25 mouse cellular contexts compared by ENCODE assay signal in genomic region chr4:103929631-103930030, GRCm38 (mm10).
A peak's percentile ranks its signal among the peaks of the same experiment; 100 is the strongest.
DNase-seq lines count a peak whose midpoint lies in the region; ATAC-seq lines count a peak whose summit lies in the region.
"Had no signal": no experiment of that assay in that cellular context is flagged by ENCODE, and none has a peak within 500 bp of the region (broad histone marks: within the 10 kb centered on the region; RNA-seq: fewer than 3 reads in every experiment).

No protein-coding gene starts in this region.

- no peak overlapping the region for H3K4me3 ChIP-seq in hindbrain, embryonic 13.5 days
- no peak overlapping the region for H3K4me3 ChIP-seq in hindbrain, embryonic 16.5 days (ENCODE audit: low read length)
- no peak overlapping the region for H3K4me3 ChIP-seq in forebrain, embryonic 14.5 days (ENCODE audit: low read depth, low read length)
- H3K4me3 ChIP-seq: hindbrain, embryonic 15.5 days; intestine, embryonic 15.5 days; liver, embryonic 13.5 days; midbrain, embryonic 12.5 days; neural tube, embryonic 15.5 days had no signal

- H3K4me2 ChIP-seq in hindbrain, embryonic 13.5 days: no peak overlapping the region
- no peak overlapping the region for H3K4me2 ChIP-seq in hindbrain, embryonic 16.5 days (ENCODE audit: low read length)
- H3K4me2 ChIP-seq in forebrain, embryonic 14.5 days (ENCODE audit: low read length): no peak overlapping the region
- H3K4me2 ChIP-seq: heart, embryonic 11.5 days; hindbrain, embryonic 15.5 days; intestine, embryonic 15.5 days; liver, embryonic 13.5 days; lung, embryonic 14.5 days; midbrain, embryonic 12.5 days; neural tube, embryonic 15.5 days had no signal

- peak overlapping the region; percentile 48; the same call in 1 of the 2 replicates for H3K27ac ChIP-seq in hindbrain, embryonic 13.5 days
- no peak overlapping the region for H3K27ac ChIP-seq in hindbrain, embryonic 16.5 days (ENCODE audit: low read depth, low read length)
- 0 out of 2 replicates have a peak overlapping the region, but pooled peaks have one; percentile 6 for H3K27ac ChIP-seq in forebrain, embryonic 14.5 days (ENCODE audit: low read depth, low read length)
- H3K27ac ChIP-seq: hindbrain, embryonic 15.5 days; intestine, embryonic 15.5 days; liver, embryonic 13.5 days; midbrain, embryonic 12.5 days; neural tube, embryonic 15.5 days had no signal

- DNase-seq in embryo, embryonic 10.5 days (ENCODE audit: low spot score): peak; percentile 36
- DNase-seq in embryo, embryonic 9.5 days (ENCODE audit: extremely low spot score): no peak
- peak; percentile 32 for DNase-seq in forebrain, embryonic 14.5 days (ENCODE audit: low spot score)
- peak; percentile 52 for DNase-seq in retina, embryonic 14.5 days (ENCODE audit: low spot score)
- no peak for DNase-seq in kidney, adult 9 months
- no peak for DNase-seq in kidney, adult 11 months
- DNase-seq: adrenal gland, postnatal 25 days; cerebellum, adult 11-12 months; cerebellum, postnatal 10 days; gastrocnemius, postnatal 14 days; heart, adult 11 months; heart, postnatal 10 days; kidney, postnatal 25 days; liver, embryonic 13.5 days; lung, embryonic 14.5 days; right cerebral cortex, postnatal 14 days; spleen, adult 18-20 months; thymus, postnatal 25 days had no signal

- peaks cover 22% of the 10 kb centered on the region for H3K4me1 ChIP-seq in hindbrain, embryonic 13.5 days (replicated peaks)
- H3K4me1 ChIP-seq in hindbrain, embryonic 16.5 days (ENCODE audit: control insufficient read depth, insufficient read depth, low read depth, low read length): no peaks in the 10 kb centered on the region
- peaks cover 4% of the 10 kb centered on the region for H3K4me1 ChIP-seq in forebrain, embryonic 14.5 days (ENCODE audit: control insufficient read depth, insufficient read depth, low read length)
- H3K4me1 ChIP-seq: intestine, embryonic 15.5 days; liver, embryonic 13.5 days had no signal

- H3K36me3 ChIP-seq in hindbrain, embryonic 13.5 days: no peaks in the 10 kb centered on the region
- H3K36me3 ChIP-seq in hindbrain, embryonic 16.5 days (ENCODE audit: control insufficient read depth, insufficient read depth, low read length): no peaks in the 10 kb centered on the region
- H3K36me3 ChIP-seq in forebrain, embryonic 14.5 days (ENCODE audit: control insufficient read depth, insufficient read depth, low read length): no peaks in the 10 kb centered on the region
- H3K36me3 ChIP-seq: hindbrain, embryonic 15.5 days; intestine, embryonic 15.5 days; liver, embryonic 13.5 days; midbrain, embryonic 12.5 days; neural tube, embryonic 15.5 days had no signal

- ATAC-seq in hindbrain, embryonic 13.5 days (ENCODE audit: low FRiP score): no peak
- no peak for ATAC-seq in hindbrain, embryonic 16.5 days
- peak; percentile 15; the same call in 1 of the 2 replicates for ATAC-seq in forebrain, embryonic 14.5 days
- ATAC-seq: intestine, embryonic 15.5 days had no signal

- H3K9me3 ChIP-seq in hindbrain, embryonic 13.5 days: no peaks in the 10 kb centered on the region
- no peaks in the 10 kb centered on the region for H3K9me3 ChIP-seq in hindbrain, embryonic 16.5 days (ENCODE audit: control insufficient read depth, low read length)
- no peaks in the 10 kb centered on the region for H3K9me3 ChIP-seq in forebrain, embryonic 14.5 days (replicated peaks; ENCODE audit: control insufficient read depth, low read length)
- H3K9me3 ChIP-seq: hindbrain, embryonic 15.5 days; intestine, embryonic 15.5 days; liver, embryonic 13.5 days; midbrain, embryonic 12.5 days; neural tube, embryonic 15.5 days had no signal

- no peaks in the 10 kb centered on the region for H3K27me3 ChIP-seq in hindbrain, embryonic 13.5 days
- H3K27me3 ChIP-seq in hindbrain, embryonic 16.5 days (replicated peaks; ENCODE audit: control insufficient read depth, insufficient read depth, low read length): no peaks in the 10 kb centered on the region
- H3K27me3 ChIP-seq in forebrain, embryonic 14.5 days (replicated peaks; ENCODE audit: control insufficient read depth, insufficient read depth, low read length): no peaks in the 10 kb centered on the region
- H3K27me3 ChIP-seq: hindbrain, embryonic 15.5 days; intestine, embryonic 15.5 days; liver, embryonic 13.5 days; midbrain, embryonic 12.5 days; neural tube, embryonic 15.5 days had no signal

- no peak overlapping the region for H3K9ac ChIP-seq in hindbrain, embryonic 13.5 days
- no peak overlapping the region for H3K9ac ChIP-seq in hindbrain, embryonic 16.5 days (ENCODE audit: low read depth, low read length)
- H3K9ac ChIP-seq in forebrain, embryonic 14.5 days (ENCODE audit: low read length): no peak overlapping the region
- H3K9ac ChIP-seq: hindbrain, embryonic 15.5 days; intestine, embryonic 15.5 days; liver, embryonic 13.5 days; lung, embryonic 14.5 days; midbrain, embryonic 12.5 days; neural tube, embryonic 15.5 days had no signal

Comparison
In these comparisons a context has a peak if more than half of its experiments do, and no peak if none do; other contexts are left out.
1. DNase-seq: peak in embryo, embryonic 10.5 days (single experiment), forebrain, embryonic 14.5 days (single experiment) and retina, embryonic 14.5 days (single experiment); none in embryo, embryonic 9.5 days (single experiment), kidney, adult 9 months (single experiment) and kidney, adult 11 months (single experiment).